Mouse (Mus musculus): ENCODE measurements around the gene 9230112D13Rik. TPM values are rescaled to one million over a fixed set of nuclear protein-coding genes. Genes with fewer than 3 reads are reported as not detected.

Gene 9230112D13Rik
- polyA plus RNA-seq, 1 experiment from 2014 or later, result not detected

GRCm38 (mm10) chr14:34508187-34508840 is 14.3 kb downstream of the 9230112D13Rik start:
- WGBS, result 34% methylated on average over 4 of the region's 4 CpGs
- no peaks in the 10 kb centered on the region for H3K9me3 ChIP-seq
- peaks cover 28% of the 10 kb centered on the region for H3K4me1 ChIP-seq
- peaks cover 15% of the 10 kb centered on the region for H3K27me3 ChIP-seq
- peak overlapping the region; percentile 32; the same call in 1 of the 2 replicates for H3K27ac ChIP-seq
- 0 out of 2 replicates have a peak overlapping the region, but pooled peaks have one; percentile 3 for H3K4me2 ChIP-seq
- H3K36me3 ChIP-seq, result no peaks in the 10 kb centered on the region
- H3K9ac ChIP-seq, result no peak overlapping the region
- ATAC-seq (ENCODE audit: borderline replicate concordance, extremely low read depth, low FRiP score, low TSS enrichment), result no peak; the same call in 1 of the 2 replicates
- H3K4me3 ChIP-seq, result no peak overlapping the region

DNA sequence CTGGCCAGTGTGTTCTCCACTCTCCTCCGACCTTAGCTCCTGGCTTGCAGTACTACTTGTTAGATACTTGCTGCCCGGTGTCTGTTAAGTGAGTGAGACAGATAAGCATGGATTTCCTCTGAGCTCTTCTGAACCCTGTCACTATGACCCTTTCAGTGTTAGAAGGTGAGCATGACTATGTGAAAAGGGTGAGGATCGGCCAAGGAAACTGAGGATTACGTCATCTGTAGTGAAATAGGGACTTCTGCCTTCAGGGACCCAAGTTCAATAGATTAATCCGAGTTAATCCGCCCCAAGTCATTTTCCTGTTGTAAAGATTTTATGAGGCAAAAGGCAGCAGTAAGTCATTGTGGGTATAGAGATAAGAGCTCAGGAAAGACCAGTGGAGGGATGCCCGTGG is 17.3 kb downstream of the 9230112D13Rik start:
- H3K36me3 ChIP-seq, result no peaks in the 10 kb centered on the region
- no peak overlapping the region for H3K9ac ChIP-seq
- no peaks in the 10 kb centered on the region for H3K9me3 ChIP-seq
- no peak overlapping the region for H3K4me2 ChIP-seq
- peaks cover 31% of the 10 kb centered on the region for H3K4me1 ChIP-seq
- no peak for ATAC-seq (ENCODE audit: borderline replicate concordance, extremely low read depth, low FRiP score, low TSS enrichment)
- H3K27ac ChIP-seq, result no peak overlapping the region
- no peak overlapping the region for H3K4me3 ChIP-seq
- peaks cover 15% of the 10 kb centered on the region for H3K27me3 ChIP-seq
- 56% methylated on average over 7 of the region's 7 CpGs for WGBS

DNA sequence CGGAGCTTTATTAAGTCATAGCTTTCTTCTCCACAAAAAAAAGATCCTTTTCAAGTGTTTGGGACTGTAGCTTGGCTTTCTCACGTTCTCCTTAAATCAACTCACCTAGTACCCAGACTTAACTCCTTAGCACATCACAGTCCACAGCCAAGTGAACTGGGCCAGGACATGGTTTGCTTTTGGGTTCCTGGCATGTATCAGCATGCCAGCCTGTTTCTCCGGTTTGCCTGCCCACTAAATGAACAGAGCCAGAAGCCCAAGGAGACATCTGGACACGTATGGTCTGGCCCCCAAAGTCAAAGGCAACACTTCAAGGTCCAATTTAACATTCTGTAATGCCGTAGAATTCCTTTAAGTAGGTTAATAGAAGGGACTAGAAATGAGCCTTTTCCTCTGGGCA is 18.2 kb downstream of the 9230112D13Rik start:
- H3K9ac ChIP-seq, result no peak overlapping the region
- H3K4me1 ChIP-seq, result peaks cover 41% of the 10 kb centered on the region
- no peak overlapping the region for H3K4me2 ChIP-seq
- H3K36me3 ChIP-seq, result no peaks in the 10 kb centered on the region
- ATAC-seq (ENCODE audit: borderline replicate concordance, extremely low read depth, low FRiP score, low TSS enrichment), result no peak
- H3K9me3 ChIP-seq, result no peaks in the 10 kb centered on the region
- WGBS, result 76% methylated on average over 5 of the region's 5 CpGs
- no peak overlapping the region for H3K4me3 ChIP-seq
- 0 out of 2 replicates have a peak overlapping the region, but pooled peaks have one; percentile 22 for H3K27ac ChIP-seq
- H3K27me3 ChIP-seq, result peaks cover 22% of the 10 kb centered on the region

GRCm38 (mm10) chr14:34503759-34504158 is 18.8 kb downstream of the 9230112D13Rik start:
- H3K9ac ChIP-seq, result no peak overlapping the region
- no peak for ATAC-seq (ENCODE audit: borderline replicate concordance, extremely low read depth, low FRiP score, low TSS enrichment)
- H3K9me3 ChIP-seq, result no peaks in the 10 kb centered on the region
- H3K4me2 ChIP-seq, result peak overlapping the region; percentile 55
- peaks cover 23% of the 10 kb centered on the region for H3K27me3 ChIP-seq
- H3K4me3 ChIP-seq, result peak overlapping the region; percentile 87
- peaks cover 42% of the 10 kb centered on the region for H3K4me1 ChIP-seq
- peak overlapping the region; percentile 88; the same call in 1 of the 2 replicates for H3K27ac ChIP-seq
- no peaks in the 10 kb centered on the region for H3K36me3 ChIP-seq
- WGBS, result 44% methylated on average over 6 of the region's 6 CpGs

DNA sequence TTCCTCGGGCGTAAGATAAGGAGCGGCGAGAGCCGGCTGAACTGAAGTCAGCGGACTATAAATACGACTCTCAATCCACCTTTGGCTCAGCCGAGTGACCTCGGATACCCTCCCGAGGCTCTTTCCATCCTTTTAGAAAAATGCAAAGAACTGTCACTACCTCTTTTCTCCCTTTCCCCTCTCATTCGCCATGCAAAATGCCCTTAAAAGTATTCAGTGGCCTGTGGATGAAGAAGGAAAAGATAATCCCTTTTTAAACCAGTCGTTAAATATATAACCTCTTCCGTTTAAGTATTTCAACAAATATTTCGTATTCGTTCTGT is 19.3 kb downstream of the 9230112D13Rik start, which contains the start of gene Bmpr1a:
Gene Bmpr1a (minus strand): TSS at position 17 of the 323 bp plus-strand sequence.
- WGBS, result 5% methylated on average over 15 of the region's 15 CpGs
- peak within 1 kb of the TSS; percentile 87 for H3K4me3 ChIP-seq
- H3K27ac ChIP-seq, result peak within 1 kb of the TSS; percentile 97
- H3K9ac ChIP-seq, result peak within 1 kb of the TSS; percentile 96
- no peaks in the 10 kb centered on the region for H3K36me3 ChIP-seq
- peaks cover 23% of the 10 kb centered on the region for H3K27me3 ChIP-seq
- H3K9me3 ChIP-seq, result no peaks in the 10 kb centered on the region
- ATAC-seq (ENCODE audit: borderline replicate concordance, extremely low read depth, low FRiP score, low TSS enrichment), result no peak
- peak within 1 kb of the TSS; percentile 55 for H3K4me2 ChIP-seq
- H3K4me1 ChIP-seq, result peaks cover 42% of the 10 kb centered on the region

GRCm38 (mm10) chr14:34502475-34503324 is 19.9 kb downstream of the 9230112D13Rik start:
- WGBS, result under 1% methylated on average over 65 of the region's 115 CpGs
- H3K36me3 ChIP-seq, result no peaks in the 10 kb centered on the region
- peak; percentile 88 for ATAC-seq (ENCODE audit: borderline replicate concordance, extremely low read depth, low FRiP score, low TSS enrichment)
- peak overlapping the region; percentile 55 for H3K4me2 ChIP-seq
- H3K9ac ChIP-seq, result peak overlapping the region; percentile 96
- H3K27ac ChIP-seq, result peak overlapping the region; percentile 97
- H3K9me3 ChIP-seq, result no peaks in the 10 kb centered on the region
- H3K4me1 ChIP-seq, result peaks cover 39% of the 10 kb centered on the region
- peak overlapping the region; percentile 87 for H3K4me3 ChIP-seq
- H3K27me3 ChIP-seq, result peaks cover 17% of the 10 kb centered on the region

- under 1% methylated on average over 59 of the region's 77 CpGs for WGBS
- Histone ChIP-seq H3K9ac (peak overlapping the region; percentile 96), H3K9me3 (no peaks in the 10 kb centered on the region), H3K4me1 (peaks cover 39% of the 10 kb centered on the region), H3K4me3 (peak overlapping the region; percentile 87), H3K36me3 (no peaks in the 10 kb centered on the region), H3K27ac (peak overlapping the region; percentile 97), H3K4me2 (peak overlapping the region; percentile 55), H3K27me3 (peaks cover 17% of the 10 kb centered on the region)
- peak; percentile 46; the same call in 1 of the 2 replicates for ATAC-seq (ENCODE audit: borderline replicate concordance, extremely low read depth, low FRiP score, low TSS enrichment)
Observed at GRCm38 (mm10) chr14:34501804-34502474, 20.7 kb downstream of the 9230112D13Rik start.

DNA sequence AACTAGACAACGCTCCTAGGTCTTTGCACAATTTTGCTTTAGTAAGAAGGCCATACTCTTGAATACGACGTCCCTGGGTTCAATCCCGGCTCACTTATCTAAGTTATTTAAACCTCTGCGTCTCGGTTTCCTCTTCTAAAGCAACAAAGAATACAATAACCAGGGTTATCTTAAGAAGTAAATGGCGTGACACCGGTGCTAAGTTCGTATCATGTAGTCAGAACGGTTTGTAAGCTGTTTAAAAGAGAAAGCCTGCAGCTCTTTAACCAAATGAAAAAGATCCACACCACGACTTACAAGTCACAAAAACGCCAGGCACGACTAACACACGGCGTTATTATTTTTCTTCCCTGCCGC is 21.2 kb downstream of the 9230112D13Rik start:
- peak overlapping the region; percentile 97 for H3K27ac ChIP-seq
- H3K4me2 ChIP-seq, result peak overlapping the region; percentile 55
- H3K27me3 ChIP-seq, result peaks cover 15% of the 10 kb centered on the region
- under 1% methylated on average over 16 of the region's 16 CpGs for WGBS
- H3K4me1 ChIP-seq, result peaks cover 39% of the 10 kb centered on the region
- peak overlapping the region; percentile 87 for H3K4me3 ChIP-seq
- H3K36me3 ChIP-seq, result no peaks in the 10 kb centered on the region
- H3K9me3 ChIP-seq, result no peaks in the 10 kb centered on the region
- H3K9ac ChIP-seq, result peak overlapping the region; percentile 96
- ATAC-seq (ENCODE audit: borderline replicate concordance, extremely low read depth, low FRiP score, low TSS enrichment), result no peak

DNA sequence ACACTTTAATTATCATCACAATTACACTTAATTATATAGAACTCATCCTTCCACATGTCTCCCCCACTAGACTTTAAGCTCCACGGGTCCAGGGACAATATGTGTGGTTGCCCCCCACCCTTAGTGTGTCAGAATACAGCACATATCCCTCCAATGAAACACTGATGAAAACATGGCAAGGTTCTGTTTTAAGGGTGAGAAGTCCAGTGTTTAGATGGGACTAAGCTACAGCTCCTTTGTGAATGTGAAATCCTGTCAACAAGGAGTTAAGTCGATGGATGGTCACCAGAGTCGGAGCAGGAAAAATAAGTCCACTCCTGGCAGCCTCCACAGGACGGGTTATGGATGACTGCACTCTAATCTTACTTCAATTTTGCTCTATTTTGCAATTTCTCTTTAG is 22.3 kb downstream of the 9230112D13Rik start:
- Histone ChIP-seq H3K36me3 (no peaks in the 10 kb centered on the region), H3K9ac (no peak overlapping the region), H3K4me3 (peak overlapping the region; percentile 87), H3K4me1 (peaks cover 46% of the 10 kb centered on the region), H3K27me3 (peaks cover 8% of the 10 kb centered on the region; the same call in 1 of the 2 replicates), H3K9me3 (no peaks in the 10 kb centered on the region), H3K4me2 (peak overlapping the region; percentile 55), H3K27ac (no peak overlapping the region)
- ATAC-seq (ENCODE audit: borderline replicate concordance, extremely low read depth, low FRiP score, low TSS enrichment), result no peak
- WGBS, result 9% methylated on average over 4 of the region's 4 CpGs

GRCm38 (mm10) chr14:34499664-34500063 is 22.9 kb downstream of the 9230112D13Rik start:
- Histone ChIP-seq H3K9ac (no peak overlapping the region), H3K36me3 (no peaks in the 10 kb centered on the region), H3K27me3 (peaks cover 8% of the 10 kb centered on the region; the same call in 1 of the 2 replicates), H3K4me2 (peak overlapping the region; percentile 55), H3K4me3 (no peak overlapping the region), H3K27ac (no peak overlapping the region), H3K4me1 (peaks cover 46% of the 10 kb centered on the region), H3K9me3 (no peaks in the 10 kb centered on the region)
- ATAC-seq (ENCODE audit: borderline replicate concordance, extremely low read depth, low FRiP score, low TSS enrichment), result no peak
- 61% methylated on average over 4 of the region's 4 CpGs for WGBS

DNA sequence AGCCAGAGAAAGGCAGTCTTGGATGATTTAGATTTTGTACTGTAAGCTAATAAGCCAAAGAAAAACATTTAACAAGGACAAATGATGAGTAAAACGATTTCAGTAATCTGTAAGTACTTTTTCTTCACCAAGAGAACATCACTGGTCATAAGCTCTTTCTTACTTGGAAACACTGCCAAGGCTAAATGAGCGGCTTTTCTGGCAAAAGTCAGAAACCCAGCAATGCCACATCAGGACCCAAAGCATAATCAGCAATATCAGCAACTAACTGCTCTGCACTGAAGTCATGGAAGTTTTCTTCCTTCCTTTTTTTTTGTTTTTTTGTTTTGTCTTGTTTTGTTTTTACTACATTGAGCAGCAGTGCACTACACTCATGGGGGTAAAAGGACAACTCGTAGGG is 25.3 kb downstream of the 9230112D13Rik start:
- no peak for ATAC-seq (ENCODE audit: borderline replicate concordance, extremely low read depth, low FRiP score, low TSS enrichment)
- no peak overlapping the region for H3K27ac ChIP-seq
- peaks cover 8% of the 10 kb centered on the region; the same call in 1 of the 2 replicates for H3K27me3 ChIP-seq
- H3K4me1 ChIP-seq, result peaks cover 33% of the 10 kb centered on the region
- no peak overlapping the region for H3K9ac ChIP-seq
- no peaks in the 10 kb centered on the region for H3K9me3 ChIP-seq
- no peak overlapping the region for H3K4me2 ChIP-seq
- 50% methylated on average over 3 of the region's 3 CpGs for WGBS
- H3K4me3 ChIP-seq, result no peak overlapping the region
- H3K36me3 ChIP-seq, result no peaks in the 10 kb centered on the region
